Mouse (Mus musculus) limb, embryonic 10.5 days (tissue): ENCODE data around the gene March1. TPM values are rescaled to one million over a fixed set of nuclear protein-coding genes. Genes with fewer than 3 reads are reported as not detected.

Source experiments
- DNase-seq: peaks from one replicate; pipeline ENCODE4 v3.0.0-alpha.2; 2017; ENCODE audit warnings: low spot score
- H3K27ac ChIP-seq: fragments of 300-500 bp; sonication (generic); 2 replicates; pipeline ENCODE4 v1.5.1; 2016; ENCODE audit warnings: mild to moderate bottlenecking
- H3K27me3 ChIP-seq: fragments of 300-500 bp; sonication (generic); 2 replicates; pipeline ENCODE4 v1.6.1; 2016; ENCODE audit warnings: low read depth, mild to moderate bottlenecking; ENCODE audit not compliant: poor library complexity, severe bottlenecking
- H3K36me3 ChIP-seq: fragments of 300-500 bp; sonication (generic); 2 replicates; pipeline ENCODE4 v1.6.1; 2016; ENCODE audit warnings: mild to moderate bottlenecking, moderate library complexity
- H3K4me1 ChIP-seq: fragments of 300-500 bp; sonication (generic); 2 replicates; pipeline ENCODE4 v1.6.1; 2016
- H3K4me3 ChIP-seq: fragments of 300-500 bp; sonication (generic); 2 replicates; pipeline ENCODE4 v1.5.1; 2016; ENCODE audit warnings: mild to moderate bottlenecking, moderate library complexity
- H3K9me3 ChIP-seq: fragments of 300-500 bp; sonication (generic); replicated peaks from 2 replicates; pipeline ENCODE4 v1.6.1; 2016; ENCODE audit warnings: mild to moderate bottlenecking
- WGBS: fragments of 180-500 bp; shearing (Covaris S2); methylation state at CpG from one replicate; pipeline ENCODE4 v1.1.7; 2016; 5-methylcytosine and 5-hydroxymethylcytosine counted together
- polyA plus RNA-seq: library from polyadenylated mRNA; unstranded; fragments of >200 nt; fragmentation: Nextera tagmentation; extraction: Ambion mirVana; gene quantifications from 2 replicates; pipeline ENCODE4 v1.2.1, GENCODE M21; 2016

The March1 gene
- polyA plus RNA-seq, 1 experiment from 2014 or later, result 0.09 TPM

DNA sequence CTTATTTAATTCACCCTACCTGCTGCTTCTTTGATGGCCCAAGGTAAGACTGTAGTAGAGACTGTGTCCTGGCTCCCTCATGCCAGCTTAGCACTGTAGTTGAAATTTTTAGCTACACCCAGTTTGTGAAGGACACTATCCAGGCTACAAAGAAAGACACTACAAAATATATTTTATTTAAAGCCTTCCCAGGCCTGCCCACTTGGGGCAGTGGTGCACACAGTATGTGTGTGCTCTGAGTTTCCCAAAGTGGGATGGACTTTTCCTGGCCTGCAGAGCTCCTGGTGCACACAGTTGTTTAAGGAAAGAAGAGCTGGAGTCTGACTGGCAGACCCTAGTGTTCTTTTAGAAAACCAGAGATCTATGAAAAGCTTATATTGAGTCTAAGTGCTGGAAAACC, 839.4 kb downstream of the March1 start:
- H3K9me3 ChIP-seq, result no peaks in the 10 kb centered on the region
- H3K27me3 ChIP-seq, result no peaks in the 10 kb centered on the region
- H3K4me1 ChIP-seq, result no peaks in the 10 kb centered on the region
- H3K4me3 ChIP-seq, result no peak overlapping the region
- no peaks in the 10 kb centered on the region for H3K36me3 ChIP-seq
- DNase-seq, result no peak
- no peak overlapping the region for H3K27ac ChIP-seq

GRCm38 (mm10) chr8:66469821-66470220, 852.1 kb downstream of the March1 start:
- Histone ChIP-seq H3K36me3 (peaks cover 4% of the 10 kb centered on the region; the same call in 1 of the 2 replicates), H3K4me1 (no peaks in the 10 kb centered on the region), H3K4me3 (no peak overlapping the region), H3K9me3 (no peaks in the 10 kb centered on the region), H3K27ac (no peak overlapping the region), H3K27me3 (no peaks in the 10 kb centered on the region)
- no peak for DNase-seq
- WGBS, result 91% methylated on average over 3 of the region's 3 CpGs

DNA sequence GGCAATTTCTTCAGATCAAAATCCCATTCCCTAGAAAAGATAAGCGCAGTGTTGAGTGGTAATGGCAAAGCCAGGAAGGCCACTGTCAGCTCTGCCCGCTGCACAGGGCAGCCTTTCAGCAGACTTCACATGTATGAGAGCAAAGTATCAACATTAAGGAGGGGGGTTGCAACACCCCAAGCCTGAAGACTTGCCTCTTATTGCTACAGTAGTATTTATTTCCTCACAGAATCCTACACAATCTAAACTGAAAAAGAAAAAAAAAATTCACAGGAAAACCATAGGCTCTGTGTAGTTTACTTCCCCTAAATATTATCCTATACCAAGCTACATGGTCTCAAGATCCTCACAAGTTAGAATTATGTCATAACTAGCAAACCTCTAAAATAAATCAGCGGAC, 859.2 kb downstream of the March1 start:
- no peak for DNase-seq
- H3K9me3 ChIP-seq, result no peaks in the 10 kb centered on the region
- no peaks in the 10 kb centered on the region for H3K4me1 ChIP-seq
- no peak overlapping the region for H3K27ac ChIP-seq
- peaks cover 71% of the 10 kb centered on the region for H3K36me3 ChIP-seq
- WGBS, result 96% methylated on average over 3 of the region's 3 CpGs
- no peak overlapping the region for H3K4me3 ChIP-seq
- H3K27me3 ChIP-seq, result no peaks in the 10 kb centered on the region

DNA sequence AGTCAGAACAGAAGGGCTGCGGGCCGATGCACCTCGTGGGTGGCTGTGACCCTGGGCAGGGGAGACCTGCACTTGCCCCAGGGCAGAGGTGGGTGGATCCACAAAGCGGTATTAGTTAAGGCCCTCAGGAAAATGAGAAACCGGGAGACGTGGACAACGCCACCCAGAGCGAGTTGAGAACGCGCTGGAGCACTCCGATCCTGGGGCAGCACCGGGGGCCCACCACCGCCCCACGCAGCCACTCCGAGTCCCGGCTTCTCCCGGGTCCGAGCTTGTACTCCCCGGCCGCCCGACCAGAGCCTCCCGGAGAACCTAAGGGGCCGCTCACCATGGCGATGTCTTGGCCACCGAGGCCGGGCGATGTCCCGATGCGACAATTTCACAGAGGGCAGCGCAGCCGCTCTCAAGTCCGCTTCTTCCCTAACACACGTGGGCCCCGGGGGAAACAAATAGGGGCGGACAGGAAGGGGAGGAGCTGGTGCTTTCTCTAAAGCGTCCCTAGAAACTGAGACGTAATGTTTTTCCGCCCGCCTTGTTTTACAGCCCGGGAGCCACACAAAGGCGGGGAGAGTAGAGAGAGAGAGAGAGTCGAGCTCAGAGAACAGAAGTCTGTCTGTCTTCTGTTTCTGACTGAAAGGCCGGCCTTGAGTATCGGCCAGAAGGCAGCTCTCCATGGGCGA, 868.5 kb downstream of the March1 start, which contains the start of gene Tma16:
Gene Tma16 (minus strand): TSS at position 447 of the 680 bp plus-strand sequence.
- Histone ChIP-seq H3K27ac (peak within 1 kb of the TSS; percentile 89), H3K27me3 (no peaks in the 10 kb centered on the region), H3K4me3 (peak within 1 kb of the TSS; percentile 93), H3K36me3 (peaks cover 28% of the 10 kb centered on the region), H3K9me3 (no peaks in the 10 kb centered on the region), H3K4me1 (peaks cover 6% of the 10 kb centered on the region; the same call in 1 of the 2 replicates)
- DNase-seq, result peak; percentile 90
- WGBS, result 0% methylated on average over 45 of the region's 45 CpGs

DNA sequence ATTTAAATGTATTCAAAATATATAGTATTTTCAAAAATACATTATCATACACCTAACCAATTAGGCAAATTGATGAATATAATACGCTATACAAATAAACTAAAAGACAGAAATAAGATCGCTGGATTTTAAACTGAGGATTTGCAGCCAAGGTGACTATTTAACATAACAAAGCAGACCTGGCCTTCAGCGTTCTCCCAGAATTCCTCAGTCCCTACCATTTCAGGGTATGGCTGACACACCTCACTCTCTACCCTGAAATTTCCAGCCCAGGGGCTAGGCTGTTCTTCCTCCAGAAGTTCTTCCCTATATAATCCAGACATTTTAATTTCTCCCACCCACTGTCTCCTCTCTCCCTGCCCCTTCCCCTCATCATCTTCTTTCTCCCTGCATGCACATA, 870.9 kb downstream of the March1 start:
- WGBS, result 51% methylated on average over 3 of the region's 3 CpGs
- Histone ChIP-seq H3K4me1 (peaks cover 6% of the 10 kb centered on the region; the same call in 1 of the 2 replicates), H3K27me3 (no peaks in the 10 kb centered on the region), H3K36me3 (peaks cover 5% of the 10 kb centered on the region), H3K27ac (no peak overlapping the region), H3K4me3 (no peak overlapping the region), H3K9me3 (no peaks in the 10 kb centered on the region)
- DNase-seq, result no peak

- WGBS, result 86% methylated on average over 4 of the region's 4 CpGs
- Histone ChIP-seq H3K27ac (no peak overlapping the region), H3K9me3 (no peaks in the 10 kb centered on the region), H3K36me3 (no peaks in the 10 kb centered on the region), H3K4me1 (no peaks in the 10 kb centered on the region), H3K27me3 (no peaks in the 10 kb centered on the region), H3K4me3 (no peak overlapping the region)
- no peak for DNase-seq
These were observed 872.9 kb downstream of the March1 start for GRCm38 (mm10) chr8:66490624-66491023.

DNA sequence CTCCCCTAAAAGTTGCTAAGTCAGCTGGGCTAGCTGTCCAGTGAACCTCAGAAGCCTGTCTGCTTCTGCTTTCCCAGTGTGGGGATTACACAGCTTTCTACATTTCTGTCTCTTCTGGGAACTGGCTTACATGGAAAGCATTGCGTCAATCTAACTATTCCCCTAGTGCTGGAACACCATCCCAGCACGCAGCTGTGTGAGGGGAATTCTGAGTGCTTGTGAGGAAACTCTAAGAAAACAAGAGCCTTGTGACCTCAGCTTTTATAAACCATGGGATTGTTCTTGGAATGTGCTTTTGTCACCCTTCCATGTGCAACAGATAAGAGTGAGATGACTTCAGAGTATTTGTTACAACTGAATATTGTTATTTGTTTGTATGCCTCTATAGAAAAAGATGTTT, 876.8 kb downstream of the March1 start:
- Histone ChIP-seq H3K27ac (no peak overlapping the region), H3K4me3 (no peak overlapping the region), H3K4me1 (no peaks in the 10 kb centered on the region), H3K27me3 (no peaks in the 10 kb centered on the region), H3K36me3 (no peaks in the 10 kb centered on the region), H3K9me3 (no peaks in the 10 kb centered on the region)
- WGBS, result 79% methylated on average over 2 of the region's 2 CpGs
- no peak for DNase-seq

DNA sequence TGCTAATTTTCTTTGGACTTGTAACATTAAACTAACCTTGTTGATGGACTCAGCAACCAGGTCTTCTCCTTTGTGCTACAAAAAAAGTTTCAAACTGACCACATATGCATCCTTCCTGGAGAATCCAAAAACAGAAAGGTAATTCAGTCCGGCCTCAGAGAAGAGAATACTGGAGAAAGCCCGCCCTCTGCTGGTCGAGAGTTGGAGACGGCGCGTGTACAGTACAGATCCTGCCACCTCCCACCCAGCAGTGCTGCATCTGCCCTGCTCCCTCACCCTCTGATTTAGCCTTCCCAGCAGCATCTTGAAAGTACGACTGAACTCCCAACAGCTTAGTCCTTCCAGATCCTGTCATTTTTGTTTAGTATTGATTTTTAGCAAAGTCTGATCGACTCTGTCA, 878.0 kb downstream of the March1 start:
- WGBS, result 9% methylated on average over 8 of the region's 8 CpGs
- Histone ChIP-seq H3K27me3 (no peaks in the 10 kb centered on the region), H3K9me3 (no peaks in the 10 kb centered on the region), H3K36me3 (no peaks in the 10 kb centered on the region), H3K4me1 (no peaks in the 10 kb centered on the region), H3K27ac (no peak overlapping the region), H3K4me3 (no peak overlapping the region)
- peak; percentile 82 for DNase-seq

GRCm38 (mm10) chr8:66496998-66497577, 879.4 kb downstream of the March1 start:
- Histone ChIP-seq H3K36me3 (no peaks in the 10 kb centered on the region), H3K4me3 (no peak overlapping the region), H3K9me3 (no peaks in the 10 kb centered on the region), H3K27me3 (no peaks in the 10 kb centered on the region), H3K27ac (no peak overlapping the region), H3K4me1 (no peaks in the 10 kb centered on the region)
- DNase-seq, result no peak
- 46% methylated on average over 4 of the region's 4 CpGs for WGBS

DNA sequence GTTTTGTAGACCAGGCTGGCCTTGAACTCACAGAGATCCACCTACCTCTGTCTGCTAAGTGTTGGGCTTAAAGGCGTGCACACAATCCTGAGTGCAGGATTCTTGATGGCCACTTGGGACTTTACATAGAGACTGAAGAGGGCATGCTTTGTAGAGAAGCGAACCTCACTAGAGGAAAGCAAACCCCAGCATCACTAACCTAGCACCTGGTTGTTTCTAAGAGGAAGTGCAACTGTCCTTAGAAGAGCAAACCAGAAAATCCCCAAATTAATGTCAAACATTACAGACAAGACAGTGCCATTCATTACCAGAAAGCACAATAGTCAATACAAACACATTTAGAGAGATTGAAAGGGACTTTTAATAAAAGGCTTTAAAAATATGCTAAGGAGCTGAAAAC, 885.7 kb downstream of the March1 start:
- Histone ChIP-seq H3K27me3 (no peaks in the 10 kb centered on the region), H3K27ac (no peak overlapping the region), H3K36me3 (no peaks in the 10 kb centered on the region), H3K9me3 (no peaks in the 10 kb centered on the region), H3K4me3 (no peak overlapping the region), H3K4me1 (no peaks in the 10 kb centered on the region)
- WGBS, result 81% methylated on average over 2 of the region's 2 CpGs
- DNase-seq, result no peak

GRCm38 (mm10) chr8:66511537-66511936, 893.8 kb downstream of the March1 start, which contains the start of gene Tktl2:
TSS of gene Tktl2 (plus strand) at chr8:66511756.
- no peaks in the 10 kb centered on the region for H3K27me3 ChIP-seq
- no peaks in the 10 kb centered on the region for H3K9me3 ChIP-seq
- H3K36me3 ChIP-seq, result no peaks in the 10 kb centered on the region
- no peak within 1 kb of the TSS for H3K4me3 ChIP-seq
- no peak for DNase-seq
- H3K27ac ChIP-seq, result no peak within 1 kb of the TSS
- 97% methylated on average over 22 of the region's 22 CpGs for WGBS
- H3K4me1 ChIP-seq, result no peaks in the 10 kb centered on the region

GRCm38 (mm10) chr8:66519149-66519548, 901.4 kb downstream of the March1 start:
- no peak overlapping the region for H3K27ac ChIP-seq
- no peak for DNase-seq
- H3K9me3 ChIP-seq, result no peaks in the 10 kb centered on the region
- WGBS, result 88% methylated on average over 2 of the region's 2 CpGs
- no peak overlapping the region for H3K4me3 ChIP-seq
- no peaks in the 10 kb centered on the region for H3K4me1 ChIP-seq
- no peaks in the 10 kb centered on the region for H3K27me3 ChIP-seq
- no peaks in the 10 kb centered on the region for H3K36me3 ChIP-seq

- H3K36me3 ChIP-seq, result no peaks in the 10 kb centered on the region
- no peak for DNase-seq
- no peaks in the 10 kb centered on the region for H3K9me3 ChIP-seq
- no peaks in the 10 kb centered on the region for H3K27me3 ChIP-seq
- H3K4me1 ChIP-seq, result no peaks in the 10 kb centered on the region
- no peak overlapping the region for H3K27ac ChIP-seq
- no peak overlapping the region for H3K4me3 ChIP-seq
These were observed 902.9 kb downstream of the March1 start for GRCm38 (mm10) chr8:66520576-66520975.
